Mouse (Mus musculus) adipose tissue, adult 10 weeks (tissue): ENCODE results near the gene Clec1b. TPM values are rescaled to one million over a fixed set of nuclear protein-coding genes. Genes with fewer than 3 reads are reported as not detected.

ENCODE experiments used
- polyA plus RNA-seq: library from polyadenylated mRNA; stranded (reverse); fragments of 350-450 nt; fragmentation: Illumina TruSeq; extraction: RNeasy Lipid Tissue Mini Kit (QIAGEN cat#74804); gene quantifications from one replicate; pipeline ENCODE4 v1.2.3, GENCODE M21; 2014; ENCODE audit warnings: low read depth, low replicate concordance

Clec1b gene
- polyA plus RNA-seq = not detected

GRCm38 (mm10) chr6:129396997-129397396 lies at the start of gene Clec1b:
Gene Clec1b (plus strand): TSS chr6:129397297.

GRCm38 (mm10) chr6:129385774-129386173 lies 11.3 kb upstream of the Clec1b start, which contains the start of gene Clec12b:
Gene Clec12b (minus strand): TSS chr6:129385874.

DNA sequence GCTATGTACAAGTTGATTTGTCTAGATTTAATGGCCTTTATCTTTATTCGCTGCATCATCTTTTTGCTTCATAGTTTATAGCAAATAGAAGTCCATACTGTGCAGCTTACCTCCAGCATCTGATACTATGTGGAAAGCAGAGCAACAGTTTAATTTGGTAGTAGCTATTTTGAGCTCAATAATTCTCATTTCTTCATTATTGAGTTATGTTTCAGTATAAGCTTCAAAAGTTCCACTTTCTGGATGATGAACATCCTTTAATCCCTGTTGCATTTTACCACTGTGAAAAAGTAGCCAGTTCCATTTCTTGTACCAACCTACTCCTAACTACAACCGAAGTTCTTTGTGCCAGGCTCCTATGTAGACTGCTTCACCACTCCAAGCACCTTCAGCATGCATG lies 11.5 kb downstream of the Clec1b start, which contains the start of gene Clec9a:
Clec9a (plus strand) TSS at position 301 of the 400 bp plus-strand sequence.

DNA sequence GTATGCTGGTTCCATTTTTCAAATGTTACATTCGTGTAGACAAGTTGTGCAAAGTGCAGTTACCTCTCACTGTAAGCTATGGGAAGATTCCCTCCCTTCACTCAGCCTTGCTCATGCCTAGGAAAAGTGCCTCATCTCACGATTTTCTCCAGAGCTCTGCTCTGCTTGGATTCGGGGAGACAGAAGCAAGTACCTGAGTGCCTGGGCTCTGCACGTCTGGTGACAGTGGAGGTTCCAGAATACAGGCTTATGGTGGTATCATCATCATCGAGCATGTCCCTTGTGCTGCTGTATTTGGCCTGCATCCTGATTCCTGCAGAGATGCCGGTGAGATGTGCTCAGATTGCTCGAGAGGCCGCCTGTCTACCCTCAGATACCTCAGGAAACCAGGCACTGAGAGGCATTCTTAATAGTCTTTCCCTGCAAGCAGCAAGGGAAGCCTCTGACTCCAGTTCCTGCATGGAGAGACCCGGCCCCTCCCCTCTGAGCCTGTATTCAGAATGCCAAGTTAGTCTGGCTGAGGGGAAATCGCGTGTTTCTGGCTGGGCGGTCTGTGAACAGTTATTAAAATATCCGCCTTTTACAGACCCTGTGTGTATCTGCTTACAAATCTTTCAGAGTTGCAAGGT lies 54.4 kb downstream of the Clec1b start, which contains the start of gene Clec1a:
Clec1a (minus strand) TSS at position 590 of the 629 bp plus-strand sequence.

Other genes starting within 250 kb of the Clec1b start
- 86.9 TPM for gene Clec2d, start 216.7 kb upstream of the Clec1b start, polyA plus RNA-seq
- 0.68 TPM for gene Cd69, start 121.9 kb upstream of the Clec1b start, polyA plus RNA-seq
- 20.7 TPM for gene 4922502D21Rik, start 65.5 kb upstream of the Clec1b start, polyA plus RNA-seq
- gene Clec12a, start 54.6 kb upstream of the Clec1b start, polyA plus RNA-seq = 6.0 TPM
- 0.55 TPM for gene Clec12b, start 11.4 kb upstream of the Clec1b start, polyA plus RNA-seq
- 2.1 TPM for gene Clec9a, start 11.6 kb downstream of the Clec1b start, polyA plus RNA-seq
- 2.6 TPM for gene Clec1a, start 54.7 kb downstream of the Clec1b start, polyA plus RNA-seq
- 0.38 TPM for gene Olr1, start 109.9 kb downstream of the Clec1b start, polyA plus RNA-seq
- not detected for gene Tmem52b, start 115.3 kb downstream of the Clec1b start, polyA plus RNA-seq
- gene Gabarapl1, start 135.9 kb downstream of the Clec1b start, polyA plus RNA-seq = 177 TPM
- 0.68 TPM for gene Klre1, start 180.6 kb downstream of the Clec1b start, polyA plus RNA-seq
- 2.8 TPM for gene Klrd1, start 194.5 kb downstream of the Clec1b start, polyA plus RNA-seq
- 3.0 TPM for gene Klrk1, start 226.6 kb downstream of the Clec1b start, polyA plus RNA-seq
- not detected for gene Klrc3, start 246.0 kb downstream of the Clec1b start, polyA plus RNA-seq